Comparison of ENCODE assay signal across 24 mouse cellular contexts in genomic region chr7:89041287-89041686, GRCm38 (mm10).
"Had no signal": no experiment of that assay in that cellular context is flagged by ENCODE, and none has a peak within 500 bp of the region (broad histone marks: within the 10 kb centered on the region; RNA-seq: fewer than 3 reads in every experiment).

No protein-coding gene starts in this region.

- ATAC-seq: liver, postnatal 0 days; lung, postnatal 0 days; midbrain, embryonic 16.5 days had no signal

- H3K27ac ChIP-seq: lung, embryonic 15.5 days; macrophage; midbrain, embryonic 10.5 days; midbrain, embryonic 12.5 days; neural tube, embryonic 13.5 days; neural tube, embryonic 15.5 days; stomach, embryonic 15.5 days; stomach, postnatal 0 days had no signal

- H3K4me1 ChIP-seq: lung, embryonic 15.5 days; megakaryocyte, embryonic 14.5 days; neural tube, embryonic 13.5 days; stomach, embryonic 15.5 days had no signal

- H3K4me3 ChIP-seq: lung, embryonic 15.5 days; megakaryocyte, embryonic 14.5 days; midbrain, embryonic 10.5 days; midbrain, embryonic 12.5 days; myocyte; neural tube, embryonic 13.5 days; neural tube, embryonic 15.5 days; stomach, embryonic 15.5 days had no signal

- H3K9ac ChIP-seq: liver, postnatal 0 days; lung, embryonic 15.5 days; midbrain, embryonic 12.5 days; neural tube, embryonic 13.5 days; neural tube, embryonic 15.5 days; stomach, embryonic 15.5 days had no signal

- H3K9me3 ChIP-seq: lung, embryonic 15.5 days; megakaryocyte, embryonic 14.5 days; midbrain, embryonic 10.5 days; midbrain, embryonic 12.5 days; neural tube, embryonic 13.5 days; neural tube, embryonic 15.5 days; stomach, embryonic 15.5 days had no signal

- DNase-seq: liver, postnatal 0 days; lung, adult 2 months; lung, postnatal 14 days; lung, postnatal 36 days; midbrain, embryonic 14.5 days; retina, postnatal 1 day; right cerebral cortex, adult 18-20 months; right cerebral cortex, postnatal 25 days; right cerebral cortex, postnatal 4 days; thymus, adult 2 months; thymus, postnatal 25 days; thymus, postnatal 4 days had no signal

- H3K27me3 ChIP-seq: lung, embryonic 15.5 days; megakaryocyte, embryonic 14.5 days; midbrain, embryonic 12.5 days; neural tube, embryonic 13.5 days; neural tube, embryonic 15.5 days; stomach, embryonic 15.5 days had no signal

- H3K4me2 ChIP-seq: lung, embryonic 15.5 days; midbrain, embryonic 12.5 days; neural tube, embryonic 13.5 days; neural tube, embryonic 15.5 days; stomach, embryonic 15.5 days had no signal

- H3K36me3 ChIP-seq: lung, embryonic 15.5 days; midbrain, embryonic 10.5 days; midbrain, embryonic 12.5 days; neural tube, embryonic 13.5 days; neural tube, embryonic 15.5 days; stomach, embryonic 15.5 days had no signal
